Mouse (Mus musculus) gonadal fat pad, adult 2 months (tissue): Measurements from ENCODE around the gene Tnk1. TPM values are rescaled to one million over a fixed set of nuclear protein-coding genes. Genes with fewer than 3 reads are reported as not detected.

ENCODE experiments used
- DNase-seq: peaks from one replicate; pipeline ENCODE4 v3.0.0-alpha.2; 2012; ENCODE audit warnings: low read depth
- polyA plus RNA-seq: library from polyadenylated mRNA; depleted of rRNA; stranded (reverse); fragments of >200 nt; gene quantifications from 2 replicates; pipeline ENCODE4 v1.2.3, GENCODE M21; 2012; rRNA removed

Gene Tnk1
- polyA plus RNA-seq, 1 experiment, result 26.0 TPM

DNA sequence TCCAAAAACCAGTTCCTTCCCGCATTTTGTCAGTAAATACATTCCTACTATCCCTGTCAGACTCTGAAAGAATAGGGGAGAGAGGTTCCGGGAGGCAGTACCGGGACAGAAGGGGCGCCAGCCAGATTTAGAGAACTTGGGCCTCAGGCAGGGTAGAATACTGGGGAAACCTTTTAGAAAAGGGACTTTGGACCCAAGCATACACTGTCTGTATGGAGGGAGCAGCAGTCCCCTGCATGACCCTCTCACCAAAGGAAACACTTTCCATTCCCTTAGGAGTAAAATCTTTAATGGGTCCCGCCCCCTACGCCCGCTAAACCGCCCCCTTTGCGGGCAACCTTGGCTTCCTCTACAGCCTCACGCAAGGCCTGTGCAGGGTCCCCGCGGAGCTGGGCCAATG is 55.2 kb downstream of the Tnk1 start:
- no peak for DNase-seq

DNA sequence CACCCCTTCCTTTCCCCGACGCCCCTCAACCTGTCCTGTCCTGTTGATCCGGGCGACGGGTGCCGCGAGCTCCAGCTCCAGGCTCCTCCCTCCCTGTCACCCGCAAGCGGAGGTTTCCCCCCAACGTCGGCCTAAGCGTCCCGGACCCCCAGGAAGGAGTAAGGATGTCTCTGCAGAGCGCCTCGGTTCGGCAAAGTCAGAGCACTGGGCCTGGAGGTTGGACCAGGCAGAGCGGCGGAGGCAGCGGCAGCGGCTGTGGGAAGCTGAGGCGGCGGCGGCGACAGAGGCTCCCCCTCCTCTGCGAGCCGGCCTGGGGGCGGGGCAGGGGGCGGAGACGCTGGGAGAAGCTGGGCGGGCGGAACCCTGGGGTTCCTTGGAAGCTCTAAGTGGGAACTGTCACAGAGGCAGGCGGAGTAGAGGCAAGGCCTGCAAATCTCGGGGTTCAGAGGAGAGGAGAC is 55.9 kb downstream of the Tnk1 start:
- no peak for DNase-seq

DNA sequence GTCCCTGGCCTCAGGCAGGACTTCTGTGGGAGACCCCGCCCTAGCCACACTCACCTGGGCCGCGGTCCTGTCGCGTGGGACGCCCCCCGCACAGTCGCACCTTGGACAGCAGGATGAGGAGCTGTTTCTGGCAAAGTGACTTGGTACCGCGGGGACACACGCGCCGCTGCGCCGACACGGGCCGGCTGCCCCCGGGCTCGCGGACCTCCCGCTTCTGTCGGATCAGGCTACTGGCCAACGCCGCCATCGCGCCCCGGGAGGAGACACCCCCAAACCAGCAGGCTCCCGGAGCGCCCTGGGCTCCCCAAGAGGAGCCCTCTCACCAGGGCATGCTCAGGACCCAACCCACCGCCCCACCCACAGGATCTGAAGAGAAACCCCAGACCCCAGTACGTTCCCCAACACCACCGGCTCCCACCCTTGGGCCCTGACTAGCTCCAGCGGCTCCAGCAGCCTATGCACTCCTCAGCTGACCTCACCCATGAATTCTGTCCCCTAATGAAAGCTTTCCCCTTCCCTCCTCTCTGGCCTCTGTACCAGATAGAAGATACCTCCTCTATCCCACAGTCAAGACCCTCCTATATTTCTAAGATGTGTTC is 57.1 kb downstream of the Tnk1 start, which contains the start of gene Fgf11:
TSS of gene Fgf11 (minus strand) at position 479 of the 599 bp plus-strand sequence.
- DNase-seq, result no peak

Other genes with a start within 250 kb of the Tnk1 start
- not detected in 2 replicates for gene Shbg, start 240.8 kb downstream of the Tnk1 start, polyA plus RNA-seq
- gene Sat2, start 236.7 kb downstream of the Tnk1 start, polyA plus RNA-seq, result 10.3 and 11.2 TPM in 2 replicates
- 69.7 and 80.8 TPM in 2 replicates for gene Fxr2, start 225.7 kb downstream of the Tnk1 start, polyA plus RNA-seq
- gene Sox15, start 203.4 kb downstream of the Tnk1 start, polyA plus RNA-seq, result 1.9 and 2.4 TPM in 2 replicates
- gene Mpdu1, start 196.1 kb downstream of the Tnk1 start, polyA plus RNA-seq, result 118 and 159 TPM in 2 replicates
- 31.8 and 35.9 TPM in 2 replicates for gene Cd68, start 192.6 kb downstream of the Tnk1 start, polyA plus RNA-seq
- gene Eif4a1, start 186.3 kb downstream of the Tnk1 start, polyA plus RNA-seq, result 311 and 352 TPM in 2 replicates
- 58.7 and 72.4 TPM in 2 replicates for gene Senp3, start 176.6 kb downstream of the Tnk1 start, polyA plus RNA-seq
- gene Tnfsf13, start 172.9 kb downstream of the Tnk1 start, polyA plus RNA-seq, result 4.6 and 4.7 TPM in 2 replicates
- 21.3 and 27.6 TPM in 2 replicates for gene Tnfsf12, start 162.9 kb downstream of the Tnk1 start, polyA plus RNA-seq
- 4.2 and 4.9 TPM in 2 replicates for gene Tnfsfm13, start 162.6 kb downstream of the Tnk1 start, polyA plus RNA-seq
- gene Polr2a, start 100.1 kb downstream of the Tnk1 start, polyA plus RNA-seq, result 18.5 and 48.2 TPM in 2 replicates
- gene Slc35g3, start 96.8 kb downstream of the Tnk1 start, polyA plus RNA-seq, result 0.22 and 0.51 TPM in 2 replicates
- 30.6 and 32.9 TPM in 2 replicates for gene Zbtb4, start 92.8 kb downstream of the Tnk1 start, polyA plus RNA-seq
- 15.3 and 18.3 TPM in 2 replicates for gene Chrnb1, start 62.8 kb downstream of the Tnk1 start, polyA plus RNA-seq
- 6.9 and 7.7 TPM in 2 replicates for gene Fgf11, start 56.9 kb downstream of the Tnk1 start, polyA plus RNA-seq
- 12.9 and 20.5 TPM in 2 replicates for gene Tmem102, start 53.1 kb downstream of the Tnk1 start, polyA plus RNA-seq
- 0.18 and 0.47 TPM in 2 replicates for gene Gm39566, start 43.4 kb downstream of the Tnk1 start, polyA plus RNA-seq
- 6.8 and 9.8 TPM in 2 replicates for gene Spem2, start 40.3 kb downstream of the Tnk1 start, polyA plus RNA-seq
- gene Spem1, start 36.5 kb downstream of the Tnk1 start, polyA plus RNA-seq, result 11.3 and 16.5 TPM in 2 replicates
- gene Nlgn2, start 20.9 kb downstream of the Tnk1 start, polyA plus RNA-seq, result 19.0 and 23.8 TPM in 2 replicates
- gene Tmem256, start 20.2 kb downstream of the Tnk1 start, polyA plus RNA-seq, result 179 and 279 TPM in 2 replicates
- 60.4 and 66.9 TPM in 2 replicates for gene Plscr3, start 12.4 kb downstream of the Tnk1 start, polyA plus RNA-seq
- gene Tmem95, start 19.3 kb upstream of the Tnk1 start, polyA plus RNA-seq, result not detected in 2 replicates
- gene Kctd11, start 22.7 kb upstream of the Tnk1 start, polyA plus RNA-seq, result 9.0 and 10.0 TPM in 2 replicates
- 37.7 and 38.2 TPM in 2 replicates for gene Acap1, start 36.8 kb upstream of the Tnk1 start, polyA plus RNA-seq
- gene 2810408A11Rik, start 42.3 kb upstream of the Tnk1 start, polyA plus RNA-seq, result 5.4 and 5.9 TPM in 2 replicates
- 42.3 and 45.0 TPM in 2 replicates for gene Neurl4, start 42.3 kb upstream of the Tnk1 start, polyA plus RNA-seq
- 56.9 and 61.2 TPM in 2 replicates for gene Gps2, start 55.2 kb upstream of the Tnk1 start, polyA plus RNA-seq
- gene Eif5a, start 63.2 kb upstream of the Tnk1 start, polyA plus RNA-seq, result 457 and 520 TPM in 2 replicates
- gene Ybx2, start 77.1 kb upstream of the Tnk1 start, polyA plus RNA-seq, result 19.2 and 37.4 TPM in 2 replicates
- gene Slc2a4, start 89.5 kb upstream of the Tnk1 start, polyA plus RNA-seq, result 121 and 139 TPM in 2 replicates
- gene Cldn7, start 106.0 kb upstream of the Tnk1 start, polyA plus RNA-seq, result 88.4 and 172 TPM in 2 replicates
- gene Ctdnep1, start 122.4 kb upstream of the Tnk1 start, polyA plus RNA-seq, result 94.3 and 108 TPM in 2 replicates
- 60.1 and 80.3 TPM in 2 replicates for gene Elp5, start 123.8 kb upstream of the Tnk1 start, polyA plus RNA-seq
- gene Gabarap, start 132.4 kb upstream of the Tnk1 start, polyA plus RNA-seq, result 568 and 793 TPM in 2 replicates
- 22.8 and 23.2 TPM in 2 replicates for gene Phf23, start 137.0 kb upstream of the Tnk1 start, polyA plus RNA-seq
- 13.7 and 19.1 TPM in 2 replicates for gene Dvl2, start 141.9 kb upstream of the Tnk1 start, polyA plus RNA-seq
- 79.9 and 96.2 TPM in 2 replicates for gene Acadvl, start 156.7 kb upstream of the Tnk1 start, polyA plus RNA-seq
- 12.8 and 16.6 TPM in 2 replicates for gene Dlg4, start 158.2 kb upstream of the Tnk1 start, polyA plus RNA-seq
- 0.08 and 0.72 TPM in 2 replicates for gene Asgr1, start 195.4 kb upstream of the Tnk1 start, polyA plus RNA-seq
- 0.93 and 1.4 TPM in 2 replicates for gene Asgr2, start 233.9 kb upstream of the Tnk1 start, polyA plus RNA-seq